Mouse (Mus musculus) monocyte, adult 2 months (primary cell): ENCODE measurements around the gene Hcrtr1.

Experiments
- DNase-seq, 2 experiments: peaks; one replicate each; pipeline ENCODE4 v3.0.0; 2022; ENCODE audit warnings: low spot score in 2 of 2, low read depth in 1 of 2

Gene Hcrtr1

DNA sequence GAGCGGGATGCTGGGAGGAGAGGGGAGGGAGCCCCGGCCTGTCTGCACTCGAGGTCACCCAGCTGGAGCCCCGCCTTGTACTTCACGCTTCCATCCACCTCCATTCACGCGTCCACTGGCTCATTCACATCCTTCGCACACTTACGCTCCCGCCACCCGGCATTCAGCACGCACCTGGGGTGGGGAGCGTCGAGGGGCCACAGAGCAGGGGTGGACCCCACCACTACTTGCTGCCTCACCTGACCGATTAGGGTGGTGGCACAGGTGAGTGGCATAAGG is at the start of gene Hcrtr1:
TSS of gene Hcrtr1 (minus strand) at position 146 of the 279 bp plus-strand sequence.
- no peak for DNase-seq

GRCm38 (mm10) chr4:130188806-130189297 is 49.7 kb upstream of the Hcrtr1 start:
- DNase-seq: peak in 1 of 2 experiments; percentile 56

DNA sequence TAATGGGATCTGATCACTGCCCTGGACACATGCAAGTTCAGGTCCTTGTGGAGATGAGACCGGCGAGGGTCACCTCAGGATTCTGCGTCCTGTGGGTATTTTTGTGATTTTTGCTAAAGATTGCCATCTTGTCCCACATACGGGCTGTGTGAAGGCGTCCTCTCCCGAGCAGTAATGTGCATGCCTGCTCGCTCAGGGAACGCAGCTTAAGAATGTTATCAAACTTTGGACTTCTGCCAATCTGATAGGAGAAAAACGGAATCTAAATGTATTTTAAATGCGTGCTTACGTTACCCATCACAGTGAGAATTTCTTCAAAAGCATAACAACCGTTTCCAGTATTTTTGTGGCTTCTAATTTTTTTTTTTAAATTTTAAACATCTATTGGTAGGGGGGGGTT is 47.7 kb upstream of the Hcrtr1 start:
- no peak for DNase-seq

GRCm38 (mm10) chr4:130186450-130186849 is 47.3 kb upstream of the Hcrtr1 start:
- DNase-seq: no peak

DNA sequence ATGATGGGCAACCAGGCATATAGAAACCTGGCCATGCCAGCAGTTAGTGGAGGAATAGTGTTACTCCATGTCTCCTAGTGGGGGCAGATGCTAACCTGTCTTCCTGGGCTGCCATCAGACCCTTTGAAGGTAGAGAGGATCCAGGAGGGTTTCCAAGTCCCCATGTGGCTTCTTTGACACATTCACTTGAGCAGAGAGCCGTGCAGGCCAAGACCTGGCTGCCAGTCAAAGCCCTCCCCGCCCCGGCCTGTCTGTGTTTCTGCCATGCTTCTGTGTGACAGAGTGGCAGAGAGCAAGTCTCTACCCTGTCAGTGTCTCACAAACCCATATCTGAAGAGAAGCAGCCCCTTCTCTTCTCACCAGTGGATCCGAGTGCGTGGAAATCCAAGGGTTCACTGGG is 44.7 kb upstream of the Hcrtr1 start:
- DNase-seq: no peak

GRCm38 (mm10) chr4:130183023-130183422 is 43.9 kb upstream of the Hcrtr1 start:
- no peak for DNase-seq

DNA sequence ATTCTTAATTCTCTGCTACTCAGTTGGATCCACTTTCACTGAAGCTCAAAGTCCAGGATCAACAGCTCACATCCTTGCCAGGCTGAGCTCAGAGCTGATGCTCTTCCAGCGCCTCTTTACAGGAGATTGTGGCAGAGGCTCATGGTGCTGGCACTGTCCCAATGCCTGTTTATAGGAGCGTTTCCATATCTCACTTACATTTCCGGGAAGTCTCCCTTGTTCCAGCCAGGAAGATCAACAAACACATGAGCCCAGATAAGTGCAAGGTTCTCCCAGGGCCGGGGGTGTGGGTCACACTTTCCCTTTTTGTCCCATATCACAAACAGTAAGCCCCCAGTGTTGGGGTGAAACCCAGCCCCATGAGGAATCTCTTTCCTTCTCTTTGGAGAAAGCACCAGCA is 42.7 kb upstream of the Hcrtr1 start:
- DNase-seq: no peak

DNA sequence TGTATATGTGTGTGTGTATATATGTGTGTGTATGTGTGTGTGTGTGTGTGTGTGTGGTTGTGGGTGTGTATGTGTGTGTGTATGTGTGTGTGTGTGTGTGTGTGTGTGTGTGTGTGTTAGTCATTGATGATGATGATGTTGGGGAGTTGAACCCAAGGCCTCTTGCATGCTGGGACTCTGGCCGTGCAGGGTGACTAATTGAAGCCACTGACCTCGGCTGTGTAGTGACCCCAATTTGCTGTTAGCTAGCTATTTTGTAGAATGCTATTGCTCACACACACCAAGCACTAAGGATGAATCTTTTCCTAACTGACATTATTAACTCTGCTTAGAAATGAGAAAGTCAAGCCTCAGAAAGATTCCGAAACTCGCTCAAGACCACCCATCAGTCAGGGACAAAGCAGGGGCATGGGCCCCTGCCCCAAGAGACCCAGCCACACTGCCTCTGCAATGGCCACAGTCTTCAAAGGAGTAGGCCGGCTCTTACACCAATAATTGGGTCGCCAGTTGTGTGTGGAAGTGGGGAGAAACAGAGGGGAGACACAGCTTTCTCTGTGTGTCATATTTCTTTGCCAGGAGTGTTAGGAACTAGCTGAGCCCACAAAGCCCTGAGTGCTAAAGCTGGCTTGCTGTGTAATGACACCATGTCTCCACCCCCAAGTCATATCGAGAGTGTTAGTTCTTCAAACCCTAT is 41.9 kb upstream of the Hcrtr1 start:
- DNase-seq: no peak

DNA sequence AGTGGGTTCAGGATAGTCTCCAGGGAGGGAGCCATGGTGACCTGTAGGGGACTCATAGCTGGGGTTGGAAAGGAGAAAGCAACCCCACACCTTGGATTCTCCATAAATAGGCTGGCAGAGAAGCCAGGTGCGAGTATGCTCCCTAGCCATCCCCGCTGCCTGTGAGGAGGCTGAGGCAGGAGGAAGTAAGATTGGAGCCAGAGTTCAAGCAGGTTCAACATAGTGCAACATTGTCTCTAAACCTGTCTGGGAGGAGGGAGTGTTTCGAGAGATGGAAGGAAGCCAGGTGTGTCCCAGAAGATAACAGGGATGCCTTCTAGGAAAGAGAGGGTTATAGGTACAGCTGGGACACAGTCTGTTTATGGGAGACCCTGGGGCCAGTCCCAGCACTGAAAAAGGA is 40.7 kb upstream of the Hcrtr1 start:
- DNase-seq: no peak

GRCm38 (mm10) chr4:130177536-130177935 is 38.4 kb upstream of the Hcrtr1 start:
- no peak for DNase-seq

DNA sequence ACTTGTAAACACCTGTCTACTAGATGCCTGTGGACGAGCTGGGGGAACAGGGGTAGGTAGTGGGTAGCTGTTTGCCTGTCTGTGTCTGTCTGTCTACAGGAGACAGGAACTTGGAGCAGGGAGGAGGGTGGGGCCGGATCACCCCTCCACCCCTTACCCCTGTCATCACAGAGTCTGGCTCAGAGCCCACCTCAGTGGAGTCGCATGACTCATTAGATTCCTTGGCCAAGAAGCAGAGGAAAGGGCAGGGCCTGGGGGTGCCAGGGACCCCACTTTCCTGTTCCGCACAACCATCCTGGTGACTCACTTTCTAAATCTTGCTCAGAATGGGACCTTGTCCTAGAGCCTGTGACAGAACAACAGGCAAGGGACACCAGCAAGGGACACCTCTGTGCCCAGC is 37.9 kb upstream of the Hcrtr1 start:
- no peak for DNase-seq

DNA sequence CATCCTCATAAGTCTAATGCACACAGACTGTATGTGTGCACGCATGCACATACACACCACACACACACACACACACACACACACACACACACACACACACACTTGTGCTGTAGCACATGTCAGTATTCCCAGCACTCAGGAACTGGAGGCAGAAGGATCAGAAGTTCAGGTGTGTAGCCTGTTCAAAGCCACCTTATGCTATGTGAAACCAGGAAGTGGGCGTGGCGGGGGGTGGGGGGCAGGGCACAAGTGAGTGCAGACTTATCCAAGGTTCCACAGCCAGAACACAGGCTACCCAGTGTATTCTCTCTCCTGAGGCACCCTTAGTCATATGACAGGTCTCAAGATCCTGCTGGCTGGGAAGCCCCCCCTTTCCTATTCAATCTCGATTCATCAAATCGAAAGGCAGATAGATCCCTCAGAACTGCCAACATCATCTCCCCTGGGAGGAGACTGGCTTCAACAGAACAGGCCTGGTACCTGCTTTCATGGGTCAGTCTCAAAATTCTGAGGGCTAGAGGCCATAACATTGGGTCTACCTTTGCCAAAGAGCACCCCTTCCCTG is 37.1 kb upstream of the Hcrtr1 start:
- DNase-seq: no peak

DNA sequence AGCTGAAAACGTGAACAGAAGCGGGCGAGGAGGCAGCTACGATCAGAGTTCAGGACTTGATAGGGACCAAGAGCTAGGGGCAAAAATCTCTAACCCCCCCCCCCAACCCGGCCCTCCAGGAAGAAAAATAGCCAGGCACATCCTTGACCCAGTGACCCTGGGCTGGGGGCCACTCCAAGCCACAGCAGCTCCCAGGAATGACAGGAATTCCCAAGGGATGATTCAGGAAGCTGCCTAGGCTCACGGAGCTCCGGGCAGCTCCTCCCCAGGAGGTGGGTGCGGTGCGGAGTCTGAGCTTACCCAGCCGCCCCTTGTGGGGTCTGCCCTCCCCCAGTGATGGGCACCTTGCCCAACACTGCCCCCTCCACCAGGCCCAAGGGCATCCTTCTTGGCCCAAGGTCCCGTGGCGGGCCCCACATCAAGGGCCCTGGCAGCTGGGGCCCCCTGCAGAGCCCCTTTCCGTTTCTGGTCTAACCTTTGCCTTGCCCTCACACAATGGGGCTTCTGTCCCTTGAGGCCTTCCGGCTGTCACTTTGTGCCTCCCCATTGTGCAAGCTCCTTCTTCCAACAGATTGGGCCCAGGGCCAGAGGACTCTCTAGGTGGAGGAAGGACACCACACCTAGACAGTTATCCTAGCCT is 36.0 kb upstream of the Hcrtr1 start, which contains the start of gene Tinagl1:
TSS of gene Tinagl1 (minus strand) at position 51 of the 640 bp plus-strand sequence.
- no peak for DNase-seq

- DNase-seq: no peak
These were observed 35.3 kb upstream of the Hcrtr1 start for GRCm38 (mm10) chr4:130174335-130175031.

DNA sequence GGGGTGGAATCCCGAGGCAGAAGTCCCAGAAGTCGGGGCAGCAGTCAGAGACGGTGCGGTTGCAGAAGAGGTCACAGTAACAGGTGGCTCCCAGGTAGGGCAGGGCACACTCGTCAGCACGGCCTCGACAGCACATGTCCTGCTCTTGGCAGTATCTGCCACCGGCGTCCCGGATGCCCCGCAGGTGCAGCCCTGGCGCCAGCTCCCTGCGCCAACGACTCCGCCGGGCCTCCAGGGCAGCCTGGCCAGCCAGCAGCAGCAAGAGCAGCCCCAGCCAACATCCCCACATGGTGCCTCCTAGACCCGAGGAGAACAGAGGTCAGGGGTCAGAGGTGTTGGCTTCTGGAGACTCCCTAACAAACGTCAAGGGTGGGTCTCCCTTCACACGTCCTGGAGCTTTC is 34.8 kb upstream of the Hcrtr1 start:
- DNase-seq: no peak

DNA sequence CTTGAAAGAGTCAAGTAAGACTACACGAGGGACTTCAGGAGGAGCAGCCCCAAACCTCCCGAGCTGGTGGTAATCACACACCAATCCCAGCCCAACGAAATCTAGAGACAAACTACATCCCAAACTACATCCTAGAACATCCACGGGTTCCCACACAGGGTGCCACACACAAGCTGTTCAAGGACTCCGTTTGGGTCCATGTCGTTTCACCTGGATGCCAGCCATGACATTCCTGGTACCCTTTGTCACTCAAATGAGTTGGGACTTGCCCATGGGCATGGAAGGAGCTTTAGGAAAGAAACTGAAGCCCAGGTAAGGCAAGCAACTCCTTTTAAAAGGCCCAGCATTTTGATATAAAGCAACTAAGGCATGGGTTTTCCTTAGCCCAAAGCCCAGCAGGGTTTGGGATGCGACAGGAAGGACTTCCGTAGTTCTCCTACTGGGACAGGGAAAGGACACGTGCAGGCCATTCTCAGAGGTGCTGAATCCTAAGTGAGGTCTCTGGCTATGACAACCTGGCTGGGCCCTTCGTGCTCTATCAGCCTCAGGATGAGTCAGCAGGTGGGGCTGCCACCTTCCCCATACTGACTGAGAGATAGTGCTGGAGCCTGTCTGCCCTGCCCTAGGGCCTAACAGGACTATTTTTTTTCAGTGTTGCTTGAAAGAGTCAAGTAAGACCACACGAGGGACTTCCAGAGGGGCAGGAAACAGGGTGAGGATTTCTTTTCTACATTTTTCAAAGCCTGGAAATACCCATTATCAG is 34.1 kb upstream of the Hcrtr1 start:
- DNase-seq: no peak

- no peak for DNase-seq
These were observed 33.0 kb upstream of the Hcrtr1 start for GRCm38 (mm10) chr4:130171951-130172765.

- no peak for DNase-seq
These were observed 31.2 kb upstream of the Hcrtr1 start for GRCm38 (mm10) chr4:130170362-130170761.

GRCm38 (mm10) chr4:130169411-130169971 is 30.3 kb upstream of the Hcrtr1 start:
- DNase-seq: no peak
